Mouse (Mus musculus): Measurements from ENCODE around the gene Best1. TPM values are rescaled to one million over a fixed set of nuclear protein-coding genes. Genes with fewer than 3 reads are reported as not detected.
A peak's percentile ranks its signal among the peaks of the same experiment; 100 is the strongest.

Gene Best1
- polyA plus RNA-seq, 1 experiment from 2014 or later, result 1.1 TPM

- WGBS, result 88% methylated on average over 8 of the region's 8 CpGs
- ATAC-seq (ENCODE audit: low read depth), result no peak
- no peaks in the 10 kb centered on the region for H3K27me3 ChIP-seq (ENCODE audit: control insufficient read depth, insufficient read depth, low read depth, low read length)
- H3K4me3 ChIP-seq (ENCODE audit: low read length), result no peak overlapping the region
- H3K36me3 ChIP-seq (ENCODE audit: control insufficient read depth, insufficient read depth, low read length), result no peaks in the 10 kb centered on the region
- no peak overlapping the region for H3K4me2 ChIP-seq (ENCODE audit: low read depth, low read length)
- H3K4me1 ChIP-seq (replicated peaks; ENCODE audit: control insufficient read depth, insufficient read depth, low read length), result peaks cover 13% of the 10 kb centered on the region
- no peak overlapping the region for H3K27ac ChIP-seq (ENCODE audit: low read length)
- H3K9me3 ChIP-seq (ENCODE audit: control insufficient read depth, low read length), result peaks cover 2% of the 10 kb centered on the region; the same call in 1 of the 2 replicates
- H3K9ac ChIP-seq (ENCODE audit: low read length), result no peak overlapping the region
Measured at GRCm38 (mm10) chr19:9945800-9946564, 55.5 kb downstream of the Best1 start.

- Histone ChIP-seq H3K9ac (ENCODE audit: low read length) (peak overlapping the region; percentile 49), H3K4me1 (replicated peaks; ENCODE audit: control insufficient read depth, insufficient read depth, low read length) (peaks cover 13% of the 10 kb centered on the region), H3K4me3 (ENCODE audit: low read length) (no peak overlapping the region), H3K27ac (ENCODE audit: low read length) (peak overlapping the region; percentile 74), H3K27me3 (ENCODE audit: control insufficient read depth, insufficient read depth, low read depth, low read length) (no peaks in the 10 kb centered on the region), H3K36me3 (ENCODE audit: control insufficient read depth, insufficient read depth, low read length) (no peaks in the 10 kb centered on the region), H3K4me2 (ENCODE audit: low read depth, low read length) (no peak overlapping the region), H3K9me3 (ENCODE audit: control insufficient read depth, low read length) (no peaks in the 10 kb centered on the region)
- ATAC-seq (ENCODE audit: low read depth), result peak; percentile 62
- WGBS, result 29% methylated on average over 10 of the region's 10 CpGs
Measured at GRCm38 (mm10) chr19:9942539-9943533, 58.6 kb downstream of the Best1 start.

- H3K36me3 ChIP-seq (ENCODE audit: control insufficient read depth, insufficient read depth, low read length), result no peaks in the 10 kb centered on the region
- no peak overlapping the region for H3K9ac ChIP-seq (ENCODE audit: low read length)
- peaks cover 13% of the 10 kb centered on the region for H3K4me1 ChIP-seq (replicated peaks; ENCODE audit: control insufficient read depth, insufficient read depth, low read length)
- no peaks in the 10 kb centered on the region for H3K9me3 ChIP-seq (ENCODE audit: control insufficient read depth, low read length)
- no peaks in the 10 kb centered on the region for H3K27me3 ChIP-seq (ENCODE audit: control insufficient read depth, insufficient read depth, low read depth, low read length)
- H3K27ac ChIP-seq (ENCODE audit: low read length), result no peak overlapping the region
- no peak for ATAC-seq (ENCODE audit: low read depth)
- 28% methylated on average over 1 of the region's 1 CpGs for WGBS
- no peak overlapping the region for H3K4me3 ChIP-seq (ENCODE audit: low read length)
- H3K4me2 ChIP-seq (ENCODE audit: low read depth, low read length), result no peak overlapping the region
Measured at GRCm38 (mm10) chr19:9941809-9942208, 59.6 kb downstream of the Best1 start.

- Histone ChIP-seq H3K4me3 (ENCODE audit: low read length) (no peak overlapping the region), H3K9me3 (ENCODE audit: control insufficient read depth, low read length) (no peaks in the 10 kb centered on the region), H3K27me3 (ENCODE audit: control insufficient read depth, insufficient read depth, low read depth, low read length) (no peaks in the 10 kb centered on the region), H3K4me1 (replicated peaks; ENCODE audit: control insufficient read depth, insufficient read depth, low read length) (peaks cover 13% of the 10 kb centered on the region), H3K36me3 (ENCODE audit: control insufficient read depth, insufficient read depth, low read length) (no peaks in the 10 kb centered on the region), H3K9ac (ENCODE audit: low read length) (no peak overlapping the region), H3K27ac (ENCODE audit: low read length) (no peak overlapping the region), H3K4me2 (ENCODE audit: low read depth, low read length) (no peak overlapping the region)
- WGBS, result 46% methylated on average over 4 of the region's 4 CpGs
- ATAC-seq (ENCODE audit: low read depth), result no peak
Measured at GRCm38 (mm10) chr19:9940903-9941302, 60.5 kb downstream of the Best1 start.

GRCm38 (mm10) chr19:9939841-9940240 is 61.6 kb downstream of the Best1 start:
- no peak for ATAC-seq (ENCODE audit: low read depth)
- no peaks in the 10 kb centered on the region for H3K9me3 ChIP-seq (ENCODE audit: control insufficient read depth, low read length)
- no peaks in the 10 kb centered on the region for H3K27me3 ChIP-seq (ENCODE audit: control insufficient read depth, insufficient read depth, low read depth, low read length)
- 55% methylated on average over 7 of the region's 7 CpGs for WGBS
- H3K4me1 ChIP-seq (replicated peaks; ENCODE audit: control insufficient read depth, insufficient read depth, low read length), result peaks cover 13% of the 10 kb centered on the region
- H3K9ac ChIP-seq (ENCODE audit: low read length), result no peak overlapping the region
- H3K4me3 ChIP-seq (ENCODE audit: low read length), result no peak overlapping the region
- H3K36me3 ChIP-seq (ENCODE audit: control insufficient read depth, insufficient read depth, low read length), result no peaks in the 10 kb centered on the region
- no peak overlapping the region for H3K27ac ChIP-seq (ENCODE audit: low read length)
- H3K4me2 ChIP-seq (ENCODE audit: low read depth, low read length), result no peak overlapping the region

- Histone ChIP-seq H3K4me2 (ENCODE audit: low read depth, low read length) (no peak overlapping the region), H3K4me3 (ENCODE audit: low read length) (no peak overlapping the region), H3K9me3 (ENCODE audit: control insufficient read depth, low read length) (no peaks in the 10 kb centered on the region), H3K4me1 (replicated peaks; ENCODE audit: control insufficient read depth, insufficient read depth, low read length) (peaks cover 13% of the 10 kb centered on the region), H3K36me3 (ENCODE audit: control insufficient read depth, insufficient read depth, low read length) (no peaks in the 10 kb centered on the region), H3K27me3 (ENCODE audit: control insufficient read depth, insufficient read depth, low read depth, low read length) (no peaks in the 10 kb centered on the region), H3K27ac (ENCODE audit: low read length) (no peak overlapping the region), H3K9ac (ENCODE audit: low read length) (no peak overlapping the region)
- no peak for ATAC-seq (ENCODE audit: low read depth)
- WGBS, result 56% methylated on average over 13 of the region's 13 CpGs
Measured at GRCm38 (mm10) chr19:9938824-9939303, 62.6 kb downstream of the Best1 start.

GRCm38 (mm10) chr19:9938156-9938823 is 63.1 kb downstream of the Best1 start:
- no peaks in the 10 kb centered on the region for H3K27me3 ChIP-seq (ENCODE audit: control insufficient read depth, insufficient read depth, low read depth, low read length)
- no peak overlapping the region for H3K4me3 ChIP-seq (ENCODE audit: low read length)
- no peak overlapping the region for H3K4me2 ChIP-seq (ENCODE audit: low read depth, low read length)
- no peaks in the 10 kb centered on the region for H3K9me3 ChIP-seq (ENCODE audit: control insufficient read depth, low read length)
- no peaks in the 10 kb centered on the region for H3K36me3 ChIP-seq (ENCODE audit: control insufficient read depth, insufficient read depth, low read length)
- ATAC-seq (ENCODE audit: low read depth), result no peak
- 62% methylated on average over 6 of the region's 6 CpGs for WGBS
- no peak overlapping the region; the same call in 1 of the 2 replicates for H3K27ac ChIP-seq (ENCODE audit: low read length)
- H3K4me1 ChIP-seq (replicated peaks; ENCODE audit: control insufficient read depth, insufficient read depth, low read length), result peaks cover 11% of the 10 kb centered on the region
- no peak overlapping the region for H3K9ac ChIP-seq (ENCODE audit: low read length)

GRCm38 (mm10) chr19:9937428-9937827 is 64.0 kb downstream of the Best1 start:
- H3K4me3 ChIP-seq (ENCODE audit: low read length), result no peak overlapping the region
- no peak overlapping the region for H3K4me2 ChIP-seq (ENCODE audit: low read depth, low read length)
- H3K4me1 ChIP-seq (replicated peaks; ENCODE audit: control insufficient read depth, insufficient read depth, low read length), result 0 out of 2 replicates have a peak, but pooled peaks cover 3% of the 10 kb centered on the region
- no peaks in the 10 kb centered on the region for H3K36me3 ChIP-seq (ENCODE audit: control insufficient read depth, insufficient read depth, low read length)
- H3K9ac ChIP-seq (ENCODE audit: low read length), result no peak overlapping the region
- ATAC-seq (ENCODE audit: low read depth), result no peak
- WGBS, result 47% methylated on average over 5 of the region's 5 CpGs
- no peak overlapping the region for H3K27ac ChIP-seq (ENCODE audit: low read length)
- H3K27me3 ChIP-seq (ENCODE audit: control insufficient read depth, insufficient read depth, low read depth, low read length), result no peaks in the 10 kb centered on the region
- 0 out of 2 replicates have a peak, but pooled peaks cover under 1% of the 10 kb centered on the region for H3K9me3 ChIP-seq (ENCODE audit: control insufficient read depth, low read length)

Data from lung, embryonic 16.5 days (tissue).